Mouse (Mus musculus) E14TG2a.4 (cell line): ENCODE measurements around the gene Acsl6.

Experiments used
- CTCF ChIP-seq: conservative IDR thresholded peaks from 2 replicates; pipeline ENCODE4 v1.5.1; 2014; ENCODE audit warnings: low read length
- NANOG ChIP-seq: IDR thresholded peaks from 2 replicates; pipeline ENCODE4 v1.6.1; 2014; ENCODE audit warnings: borderline replicate concordance, low read length, mixed read lengths
- POU5F1 ChIP-seq: IDR thresholded peaks from 2 replicates; pipeline ENCODE4 v1.6.1; 2014; ENCODE audit warnings: low read length, borderline replicate concordance

DNA sequence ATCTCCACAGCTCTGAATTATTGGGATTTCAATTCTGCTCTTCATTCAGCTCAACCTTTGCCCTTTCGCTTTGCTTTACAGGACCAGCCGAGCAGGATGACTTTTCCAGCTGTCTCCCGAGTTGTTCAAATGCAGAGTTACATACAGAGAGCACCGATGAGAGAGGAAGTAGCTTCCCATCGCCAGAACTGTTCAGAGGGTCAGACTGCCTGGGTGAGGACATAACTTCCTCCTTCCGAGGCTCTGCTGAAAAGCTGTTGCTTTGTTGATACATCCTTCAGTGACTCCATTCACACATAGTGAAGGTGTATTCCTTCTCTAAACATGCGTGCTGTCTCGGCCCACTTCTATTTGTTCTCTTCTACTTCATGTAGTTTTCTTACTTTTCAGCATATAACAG, 86.8 kb downstream of the Acsl6 start:
- TF ChIP-seq CTCF: no peak
- TF ChIP-seq POU5F1: no peak
- TF ChIP-seq NANOG: no peak
